Mouse (Mus musculus): Measurements from ENCODE around the gene Caprin1. TPM values are rescaled to one million over a fixed set of nuclear protein-coding genes. Genes with fewer than 3 reads are reported as not detected.

The Caprin1 gene
- 100 and 120 TPM in 2 replicates for polyA plus RNA-seq (2012; rRNA removed)

DNA sequence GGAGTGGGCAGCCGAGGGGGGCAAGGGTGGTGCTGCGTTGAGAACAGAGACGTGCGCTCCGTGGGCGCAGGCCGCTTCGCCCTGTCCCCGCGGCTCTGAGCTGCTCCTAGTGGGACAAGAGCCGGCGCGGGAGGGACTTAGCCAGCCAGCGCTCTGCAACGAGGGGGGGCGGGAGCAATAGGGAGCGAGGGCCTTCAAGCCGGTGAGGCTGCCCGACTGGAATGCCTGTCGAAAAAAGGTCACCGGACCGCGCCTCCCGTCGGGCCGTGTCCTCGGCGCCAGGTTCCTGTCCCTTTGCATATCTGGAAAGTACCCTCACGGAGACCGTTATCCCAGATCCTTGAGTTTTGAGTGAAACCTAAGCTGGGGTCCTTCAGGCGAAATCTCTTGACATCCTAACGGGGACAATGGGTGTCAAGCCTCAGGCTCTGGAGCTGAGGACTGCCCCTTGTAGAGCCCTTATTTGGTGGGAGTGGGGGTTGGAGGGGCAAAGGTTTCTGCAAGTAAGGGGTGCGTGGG, at the start of gene Caprin1:
Gene Caprin1, minus strand, starts transcription at position 159 of the 519 bp plus-strand sequence.
- TF ChIP-seq POLR2A (IDR thresholded peaks at IDR 0.05; ENCODE audit: low read depth, low read length) (peak; percentile 89), CTCF (conservative IDR thresholded peaks at IDR 0.05; ENCODE audit: insufficient read depth, insufficient read length, low read depth, low read length) (no peak)
- WGBS: 0% methylated on average over 33 of the region's 33 CpGs

DNA sequence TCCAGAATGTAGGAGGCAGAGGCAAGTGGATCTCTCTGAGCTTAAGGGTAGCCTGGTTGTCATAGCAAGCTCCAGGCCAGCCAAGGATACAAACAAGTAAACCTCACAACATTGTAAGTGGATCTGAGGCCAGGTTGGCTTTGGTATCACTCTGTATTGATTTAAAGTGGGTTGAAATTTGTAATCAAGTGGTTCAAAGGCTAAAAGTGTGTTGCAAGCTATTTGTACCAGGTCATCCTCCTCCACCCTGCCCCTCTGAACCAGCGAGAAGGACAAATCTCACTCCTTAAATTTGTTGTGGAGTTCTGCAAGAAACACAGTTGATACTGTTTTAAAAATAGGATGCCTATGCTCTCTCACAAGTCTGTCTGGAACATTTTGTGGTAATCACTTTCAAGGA, 49.4 kb upstream of the Caprin1 start:
- no peak for DNase-seq
- 83% methylated on average over 1 of the region's 1 CpGs for WGBS
- H3K27me3 ChIP-seq (replicated peaks; ENCODE audit: control insufficient read depth, insufficient read depth, low read length): no peaks in the 10 kb centered on the region
- no peaks in the 10 kb centered on the region for H3K4me1 ChIP-seq (ENCODE audit: control insufficient read depth, insufficient read depth, low read length)
- H3K27ac ChIP-seq (ENCODE audit: insufficient read depth, low read depth, low read length): no peak overlapping the region
- H3K36me3 ChIP-seq (ENCODE audit: control insufficient read depth, insufficient read depth, low read length): no peaks in the 10 kb centered on the region
- no peak overlapping the region for H3K4me3 ChIP-seq (ENCODE audit: insufficient read depth, low read depth, low read length)
- TF ChIP-seq POLR2A (IDR thresholded peaks at IDR 0.05; ENCODE audit: low read depth, low read length) (no peak), CTCF (conservative IDR thresholded peaks at IDR 0.05; ENCODE audit: insufficient read depth, insufficient read length, low read depth, low read length) (no peak)

More for the DNA sequence above, at the start of gene Caprin1:
- H3K27me3 ChIP-seq (replicated peaks; ENCODE audit: control insufficient read depth, insufficient read depth, low read length): no peaks in the 10 kb centered on the region
- DNase-seq: peak; percentile 96
- peaks cover 2% of the 10 kb centered on the region; the same call in 1 of the 2 replicates for H3K36me3 ChIP-seq (ENCODE audit: control insufficient read depth, insufficient read depth, low read length)
- H3K4me1 ChIP-seq (ENCODE audit: control insufficient read depth, insufficient read depth, low read length): peaks cover 1% of the 10 kb centered on the region; the same call in 1 of the 2 replicates
- peak within 1 kb of the TSS; percentile 97 for H3K27ac ChIP-seq (ENCODE audit: insufficient read depth, low read depth, low read length)
- peak within 1 kb of the TSS; percentile 95 for H3K4me3 ChIP-seq (ENCODE audit: insufficient read depth, low read depth, low read length)

DNA sequence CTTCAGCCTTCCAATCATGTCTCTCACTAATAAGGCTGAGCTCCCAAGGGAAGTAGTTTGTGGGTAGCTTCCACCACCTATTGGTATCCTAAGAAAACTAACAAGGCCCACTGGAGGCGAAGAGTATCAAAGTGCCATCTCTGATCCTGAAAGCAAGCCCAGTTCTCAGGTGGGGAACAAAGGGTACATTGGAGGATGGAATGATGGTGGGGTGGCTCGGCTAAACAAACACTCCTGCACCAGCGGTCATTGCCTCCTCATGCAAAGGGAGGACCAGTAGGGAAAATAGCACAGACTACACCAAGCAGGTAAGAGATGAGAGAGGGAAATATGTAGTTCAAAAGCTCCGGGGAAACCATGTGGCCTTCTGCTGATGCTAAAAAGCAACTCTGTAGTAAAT, 48.8 kb upstream of the Caprin1 start:
- 88% methylated on average over 4 of the region's 4 CpGs for WGBS
- TF ChIP-seq CTCF (conservative IDR thresholded peaks at IDR 0.05; ENCODE audit: insufficient read depth, insufficient read length, low read depth, low read length) (no peak), POLR2A (IDR thresholded peaks at IDR 0.05; ENCODE audit: low read depth, low read length) (no peak)
- Histone ChIP-seq H3K36me3 (ENCODE audit: control insufficient read depth, insufficient read depth, low read length) (no peaks in the 10 kb centered on the region), H3K4me3 (ENCODE audit: insufficient read depth, low read depth, low read length) (no peak overlapping the region), H3K27ac (ENCODE audit: insufficient read depth, low read depth, low read length) (no peak overlapping the region), H3K4me1 (ENCODE audit: control insufficient read depth, insufficient read depth, low read length) (no peaks in the 10 kb centered on the region), H3K27me3 (replicated peaks; ENCODE audit: control insufficient read depth, insufficient read depth, low read length) (no peaks in the 10 kb centered on the region)
- DNase-seq: no peak

DNA sequence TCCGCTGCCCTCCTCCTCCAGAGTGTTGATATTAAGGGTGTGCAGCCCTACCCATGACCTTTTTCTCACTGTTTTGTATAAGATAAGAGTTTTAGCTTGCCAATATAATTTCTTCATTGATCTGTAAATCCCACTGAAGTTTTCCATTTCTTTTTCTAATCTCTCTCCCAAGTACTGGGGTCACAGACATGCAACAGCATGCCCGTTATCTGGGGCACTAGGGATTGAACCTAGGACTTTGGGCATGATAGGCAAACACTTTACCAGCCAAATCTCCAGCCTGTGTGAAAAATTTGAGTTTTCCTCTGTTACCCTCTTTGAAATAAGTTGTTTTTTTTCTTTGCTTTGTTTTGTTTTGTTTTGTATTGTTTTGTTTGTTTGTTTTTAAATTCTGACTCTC, 46.6 kb upstream of the Caprin1 start:
- Histone ChIP-seq H3K36me3 (ENCODE audit: control insufficient read depth, insufficient read depth, low read length) (no peaks in the 10 kb centered on the region), H3K27ac (ENCODE audit: insufficient read depth, low read depth, low read length) (no peak overlapping the region), H3K4me1 (ENCODE audit: control insufficient read depth, insufficient read depth, low read length) (no peaks in the 10 kb centered on the region), H3K27me3 (replicated peaks; ENCODE audit: control insufficient read depth, insufficient read depth, low read length) (no peaks in the 10 kb centered on the region), H3K4me3 (ENCODE audit: insufficient read depth, low read depth, low read length) (no peak overlapping the region)
- TF ChIP-seq POLR2A (IDR thresholded peaks at IDR 0.05; ENCODE audit: low read depth, low read length): no peak
- TF ChIP-seq CTCF (conservative IDR thresholded peaks at IDR 0.05; ENCODE audit: insufficient read depth, insufficient read length, low read depth, low read length): no peak
- no peak for DNase-seq
- WGBS: 92% methylated on average over 2 of the region's 2 CpGs

DNA sequence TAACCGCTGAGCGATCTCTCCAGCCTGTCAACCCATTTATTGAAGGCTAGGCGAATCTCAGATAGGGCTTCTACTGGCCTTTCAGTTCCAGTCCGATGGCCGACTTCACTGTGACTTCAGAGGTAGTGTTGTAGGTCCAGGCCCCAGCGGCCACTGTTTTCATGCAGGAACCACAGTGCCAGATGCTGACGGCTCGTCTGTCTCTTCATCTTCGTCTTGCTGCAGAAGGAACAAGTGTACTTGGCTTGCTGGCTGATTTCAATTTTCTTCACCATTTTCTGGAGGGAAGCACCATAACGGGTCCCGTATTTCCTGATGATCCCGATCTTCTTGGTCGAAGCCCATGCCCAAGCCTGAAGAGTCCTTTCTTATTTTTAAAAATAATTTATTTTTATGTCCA, 45.9 kb upstream of the Caprin1 start:
- no peak for DNase-seq
- H3K36me3 ChIP-seq (ENCODE audit: control insufficient read depth, insufficient read depth, low read length): no peaks in the 10 kb centered on the region
- TF ChIP-seq POLR2A (IDR thresholded peaks at IDR 0.05; ENCODE audit: low read depth, low read length) (no peak), CTCF (conservative IDR thresholded peaks at IDR 0.05; ENCODE audit: insufficient read depth, insufficient read length, low read depth, low read length) (no peak)
- WGBS: 95% methylated on average over 13 of the region's 13 CpGs
- no peaks in the 10 kb centered on the region for H3K4me1 ChIP-seq (ENCODE audit: control insufficient read depth, insufficient read depth, low read length)
- no peaks in the 10 kb centered on the region for H3K27me3 ChIP-seq (replicated peaks; ENCODE audit: control insufficient read depth, insufficient read depth, low read length)
- H3K27ac ChIP-seq (ENCODE audit: insufficient read depth, low read depth, low read length): no peak overlapping the region
- no peak overlapping the region for H3K4me3 ChIP-seq (ENCODE audit: insufficient read depth, low read depth, low read length)

DNA sequence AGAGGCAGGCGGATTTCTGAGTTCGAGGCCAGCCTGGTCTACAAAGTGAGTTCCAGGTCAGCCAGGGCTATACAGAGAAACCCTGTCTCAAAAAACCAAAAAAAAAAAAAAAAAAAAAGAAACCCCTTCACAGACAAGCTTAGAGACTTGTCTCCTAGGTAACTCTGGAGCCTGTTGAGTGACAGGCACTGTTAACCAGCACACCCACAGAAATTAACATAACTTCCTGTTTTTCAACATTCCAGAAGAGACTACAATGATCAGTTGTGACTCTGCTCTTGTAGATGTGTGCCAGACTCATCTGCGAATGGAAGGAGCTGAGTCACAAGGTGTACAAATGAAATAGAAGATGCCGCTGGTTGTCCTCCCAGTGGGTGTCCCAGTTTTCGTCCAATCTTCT, 44.9 kb upstream of the Caprin1 start:
- no peaks in the 10 kb centered on the region for H3K4me1 ChIP-seq (ENCODE audit: control insufficient read depth, insufficient read depth, low read length)
- TF ChIP-seq POLR2A (IDR thresholded peaks at IDR 0.05; ENCODE audit: low read depth, low read length) (no peak), CTCF (conservative IDR thresholded peaks at IDR 0.05; ENCODE audit: insufficient read depth, insufficient read length, low read depth, low read length) (no peak)
- WGBS: 83% methylated on average over 5 of the region's 5 CpGs
- no peak for DNase-seq
- H3K4me3 ChIP-seq (ENCODE audit: insufficient read depth, low read depth, low read length): no peak overlapping the region
- no peaks in the 10 kb centered on the region for H3K36me3 ChIP-seq (ENCODE audit: control insufficient read depth, insufficient read depth, low read length)
- H3K27ac ChIP-seq (ENCODE audit: insufficient read depth, low read depth, low read length): no peak overlapping the region
- H3K27me3 ChIP-seq (replicated peaks; ENCODE audit: control insufficient read depth, insufficient read depth, low read length): no peaks in the 10 kb centered on the region

DNA sequence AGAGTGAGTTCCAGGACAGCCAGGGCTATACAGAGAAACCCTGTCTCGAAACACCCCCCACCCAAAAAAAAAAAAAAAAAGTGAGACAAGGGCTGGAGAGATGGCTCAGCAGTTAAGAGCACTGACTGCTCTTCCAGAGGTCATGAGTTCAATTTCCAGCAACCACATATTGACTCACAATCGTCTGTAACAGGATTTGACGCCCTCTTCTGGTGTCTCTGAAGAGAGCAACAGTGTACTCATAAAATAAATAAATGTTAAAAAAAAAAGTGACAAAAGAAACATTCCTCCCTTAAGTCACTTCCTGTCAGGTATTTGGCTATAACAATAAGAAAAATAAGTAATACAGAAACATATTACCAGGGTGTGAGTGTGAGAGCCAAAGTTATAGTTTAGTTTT, 41.0 kb upstream of the Caprin1 start:
- Histone ChIP-seq H3K27me3 (replicated peaks; ENCODE audit: control insufficient read depth, insufficient read depth, low read length) (no peaks in the 10 kb centered on the region), H3K27ac (ENCODE audit: insufficient read depth, low read depth, low read length) (no peak overlapping the region), H3K4me3 (ENCODE audit: insufficient read depth, low read depth, low read length) (no peak overlapping the region), H3K36me3 (ENCODE audit: control insufficient read depth, insufficient read depth, low read length) (no peaks in the 10 kb centered on the region), H3K4me1 (ENCODE audit: control insufficient read depth, insufficient read depth, low read length) (no peaks in the 10 kb centered on the region)
- WGBS: 52% methylated on average over 3 of the region's 3 CpGs
- peak; percentile 15 for DNase-seq
- TF ChIP-seq POLR2A (IDR thresholded peaks at IDR 0.05; ENCODE audit: low read depth, low read length) (no peak), CTCF (conservative IDR thresholded peaks at IDR 0.05; ENCODE audit: insufficient read depth, insufficient read length, low read depth, low read length) (no peak)

Measured in kidney, adult 2 months (tissue).